Mouse (Mus musculus) CH12F3 (cell line): Measurements from ENCODE around the gene Angptl2.

Experiments used
- in situ Hi-C: fragments of 300-500 bp; cut with MboI; formaldehyde crosslinking; loops from 2 replicates; pipeline ENCODE4 v1.14.3; 2020; ENCODE audit warnings: low sequenced_read_pairs

Angptl2 gene

DNA sequence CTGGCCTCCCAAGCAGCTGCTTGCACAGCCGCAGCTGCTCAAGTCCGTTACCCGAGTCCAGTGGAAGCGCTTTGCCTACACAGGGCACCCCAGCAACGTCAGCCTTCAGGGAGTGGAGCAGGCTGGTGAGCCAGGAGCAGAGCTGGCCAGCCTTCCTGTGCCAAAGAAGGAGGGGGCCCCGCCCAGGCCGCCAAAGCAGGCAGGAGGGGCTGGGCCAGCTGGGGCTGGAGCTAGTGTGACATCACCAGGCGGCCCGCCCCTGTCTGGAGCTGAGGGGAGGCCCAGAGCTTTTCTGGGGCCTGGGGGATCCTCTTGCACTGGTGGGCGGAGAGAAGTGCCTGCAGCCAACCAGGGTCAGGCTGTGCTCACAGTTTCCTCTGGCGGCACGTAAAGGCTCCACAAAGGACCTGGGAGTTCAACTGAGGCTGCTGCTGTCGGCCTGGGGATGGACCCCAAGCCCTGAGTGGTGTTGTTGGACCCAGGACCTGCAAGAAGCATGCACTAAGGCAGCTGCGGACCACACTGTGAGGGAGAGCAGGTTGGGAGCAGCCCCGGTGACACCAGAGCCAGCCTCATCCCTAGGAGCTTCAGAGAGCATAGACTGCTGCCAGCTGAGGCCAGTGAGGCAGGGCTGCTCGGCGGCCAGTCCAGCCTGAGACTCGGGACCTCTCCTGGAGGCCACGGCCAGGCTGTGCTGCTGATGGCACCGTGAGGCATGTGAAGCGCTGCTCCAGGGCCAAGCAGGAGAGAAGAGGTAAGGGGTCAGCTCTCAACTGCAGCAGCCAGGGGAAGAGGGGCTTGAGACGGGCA is at the start of gene Angptl2:
Gene Angptl2 (plus strand): TSS at position 370 of the 810 bp plus-strand sequence.
- in situ Hi-C loops, result no loop called here

- in situ Hi-C loops, result no loop called here
Observed at GRCm38 (mm10) chr2:33167060-33167459, 48.8 kb upstream of the Angptl2 start.

- in situ Hi-C loops, result no loop called here
Observed at GRCm38 (mm10) chr2:33169445-33169844, 46.4 kb upstream of the Angptl2 start.

- in situ Hi-C loops, result no loop called here
Observed at GRCm38 (mm10) chr2:33170777-33171565, 44.9 kb upstream of the Angptl2 start.

- in situ Hi-C loops, result no loop called here
Observed at GRCm38 (mm10) chr2:33173126-33173525, 42.7 kb upstream of the Angptl2 start.

GRCm38 (mm10) chr2:33173686-33174085 is 42.2 kb upstream of the Angptl2 start:
- in situ Hi-C loops, result no loop called here

- in situ Hi-C loops, result no loop called here
Observed at GRCm38 (mm10) chr2:33176516-33176915, 39.4 kb upstream of the Angptl2 start.

GRCm38 (mm10) chr2:33176921-33177320 is 38.9 kb upstream of the Angptl2 start:
- in situ Hi-C loops, result no loop called here

- in situ Hi-C loops, result no loop called here
Observed at GRCm38 (mm10) chr2:33177443-33178242, 38.2 kb upstream of the Angptl2 start.

DNA sequence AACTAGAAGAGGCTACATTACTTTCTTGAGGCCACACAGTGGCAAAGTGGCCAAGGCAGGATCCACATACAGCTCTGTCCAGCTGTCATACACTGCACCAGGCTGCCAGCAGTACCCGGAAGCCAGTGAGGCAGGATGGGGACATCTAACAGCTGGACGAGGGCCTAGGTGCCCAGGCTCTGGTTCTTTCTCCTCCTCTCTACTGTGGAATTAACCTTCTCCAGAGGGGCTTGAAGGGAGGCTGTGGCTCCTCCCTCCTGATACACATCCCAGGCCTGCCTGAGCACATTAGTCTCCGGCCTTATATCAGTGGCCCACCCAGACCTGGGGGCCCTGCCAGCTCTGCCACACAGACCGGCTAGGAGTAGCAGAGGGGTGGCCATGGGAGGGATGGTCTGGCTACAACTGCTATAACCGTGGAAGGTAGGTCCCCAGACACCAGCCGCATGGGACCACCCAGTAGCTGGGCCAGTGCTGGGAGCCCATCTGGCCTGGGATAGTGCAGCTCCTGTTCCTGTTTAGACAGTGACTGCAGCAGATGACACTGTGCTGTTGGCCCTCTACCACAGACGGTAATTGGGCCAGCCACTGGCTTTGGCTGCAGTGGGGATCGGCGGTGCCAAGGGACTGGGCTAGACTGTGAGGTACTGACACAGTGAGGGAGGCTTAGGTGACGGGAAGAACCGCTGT is 37.5 kb upstream of the Angptl2 start:
- in situ Hi-C loops, result no loop called here

DNA sequence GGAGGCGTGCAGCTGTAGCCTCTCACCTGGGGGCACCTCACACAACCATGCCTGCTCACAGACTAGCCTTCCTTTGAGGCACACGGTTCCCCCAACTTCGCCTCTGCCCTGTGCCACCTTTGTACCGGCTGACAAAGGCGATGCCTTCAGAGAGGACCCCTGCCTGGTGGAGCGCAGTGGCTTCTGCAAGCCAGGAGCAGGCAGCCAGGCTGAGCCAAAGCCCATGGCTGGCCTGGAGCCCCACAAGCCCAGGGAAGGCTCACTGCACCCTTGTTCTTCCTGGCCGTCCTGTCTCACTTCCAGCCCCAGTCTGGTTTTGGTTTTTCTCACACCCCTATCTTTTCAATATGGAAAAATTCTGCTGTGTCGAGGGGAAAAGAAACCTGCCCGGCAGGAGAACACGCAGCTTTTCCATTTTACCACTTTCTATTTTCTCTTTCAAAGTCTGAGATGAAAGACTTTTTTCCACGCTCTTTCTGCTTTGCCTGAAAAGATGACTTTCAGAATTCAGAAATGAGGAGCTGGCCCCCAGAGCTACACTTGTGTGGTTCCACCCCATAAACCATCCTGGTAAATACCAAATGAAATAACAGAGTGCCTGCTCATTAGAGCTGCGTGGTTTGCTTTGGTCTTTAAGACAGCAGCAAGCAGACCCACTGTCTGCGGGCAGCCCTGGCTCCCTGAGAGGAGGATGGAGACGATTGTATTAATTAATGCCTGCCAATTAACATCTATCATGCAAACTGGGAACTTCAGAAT is 36.5 kb upstream of the Angptl2 start:
- in situ Hi-C loops, result no loop called here

- in situ Hi-C loops, result no loop called here
Observed at GRCm38 (mm10) chr2:33179930-33180630, 35.8 kb upstream of the Angptl2 start.

DNA sequence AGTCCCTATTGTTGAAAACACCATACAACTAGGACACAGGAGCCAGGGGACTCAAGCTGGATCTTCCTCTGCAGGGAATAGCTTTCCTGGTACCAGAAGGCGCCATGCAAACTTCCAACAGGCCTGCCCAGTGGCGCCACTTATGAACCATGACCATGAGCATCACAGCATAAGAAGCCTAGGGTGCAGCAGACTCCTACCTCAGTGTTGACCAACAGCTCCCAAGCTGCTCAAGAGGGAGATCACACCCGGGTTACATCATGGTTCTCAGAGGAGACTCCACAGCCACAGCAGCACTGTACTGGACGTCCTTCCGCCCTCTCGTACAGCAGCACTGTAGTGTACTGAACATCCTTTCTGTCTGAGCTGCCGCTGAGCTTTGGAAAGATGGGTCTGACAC is 32.5 kb upstream of the Angptl2 start:
- in situ Hi-C loops, result no loop called here

DNA sequence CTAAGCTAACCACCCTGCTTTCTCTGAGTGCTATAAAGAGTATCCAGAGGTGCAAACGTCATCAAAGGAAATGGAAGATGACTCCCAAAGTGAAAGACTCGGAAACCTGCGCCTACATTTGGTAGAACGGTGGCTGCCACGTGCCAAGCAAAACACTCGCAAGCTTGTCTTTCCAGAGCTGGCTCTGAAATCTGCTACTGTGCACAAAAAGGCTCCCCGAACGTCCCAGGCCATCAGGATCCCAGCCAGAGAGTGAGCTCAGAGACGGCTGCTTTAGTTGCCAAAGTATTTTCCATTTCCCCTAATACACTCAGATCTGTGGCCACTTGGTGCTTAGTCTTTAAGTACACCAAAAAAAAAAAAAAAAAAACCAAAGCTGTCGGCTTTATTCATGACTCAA is 31.2 kb upstream of the Angptl2 start:
- in situ Hi-C loops, result no loop called here

DNA sequence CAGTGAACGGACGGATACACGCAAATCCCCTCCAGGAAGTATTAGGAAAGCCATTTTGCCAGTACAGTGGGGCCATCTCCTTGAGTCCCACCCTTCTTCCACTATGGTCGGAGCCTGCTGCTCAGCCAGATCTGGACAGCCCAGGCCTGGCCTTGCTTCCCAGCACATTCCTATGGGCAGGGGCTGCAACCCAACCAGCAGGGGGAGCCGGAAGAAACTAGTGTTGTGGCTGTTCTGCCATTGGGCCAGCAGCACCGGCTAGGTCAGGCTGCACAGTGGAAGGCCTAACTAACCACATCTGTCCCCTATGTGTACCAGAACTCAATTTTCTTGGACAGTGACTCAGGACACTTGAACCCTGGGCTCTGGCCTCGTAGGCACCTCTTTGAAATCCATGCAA is 30.6 kb upstream of the Angptl2 start:
- in situ Hi-C loops, result no loop called here

GRCm38 (mm10) chr2:33186505-33186904 is 29.4 kb upstream of the Angptl2 start:
- in situ Hi-C loops, result no loop called here

GRCm38 (mm10) chr2:33187874-33188273 is 28.0 kb upstream of the Angptl2 start:
- in situ Hi-C loops, result no loop called here

GRCm38 (mm10) chr2:33188925-33189670 is 26.8 kb upstream of the Angptl2 start:
- in situ Hi-C loops, result no loop called here

- in situ Hi-C loops, result no loop called here
Observed at GRCm38 (mm10) chr2:33189976-33190375, 25.9 kb upstream of the Angptl2 start.
